Mouse (Mus musculus) heart, postnatal 0 days (tissue): Measurements from ENCODE around the gene Rpl36a.

ENCODE experiments used
- CTCF ChIP-seq: IDR thresholded peaks from 2 replicates; pipeline ENCODE4 v1.5.1; 2016; ENCODE audit warnings: antibody characterized with exemption, control low read depth, low read depth
- EP300 ChIP-seq: IDR thresholded peaks from 2 replicates; pipeline ENCODE4 v1.6.1; 2016; ENCODE audit warnings: antibody characterized with exemption, low read depth

- no peak for TF ChIP-seq CTCF
- no peak for TF ChIP-seq EP300
These were observed 25.5 kb downstream of the Rpl36a start for GRCm38 (mm10) chrX:134610984-134611383.
